Mouse (Mus musculus) limb, embryonic 13.5 days (tissue): ENCODE data around the gene Acad8. TPM values are rescaled to one million over a fixed set of nuclear protein-coding genes. Genes with fewer than 3 reads are reported as not detected.
A peak's percentile ranks its signal among the peaks of the same experiment; 100 is the strongest.

Experiments
- ATAC-seq: fragments of 200-750 bp; cut with Nextera tagmentation; 2 replicates; pipeline ENCODE4 v1.8.0; 2017; ENCODE audit warnings: low read depth, moderate number of reproducible peaks, moderate TSS enrichment; ENCODE audit not compliant: low FRiP score
- H3K27ac ChIP-seq: fragments of 300-500 bp; sonication (generic); 2 replicates; pipeline ENCODE4 v1.5.1; 2015; ENCODE audit warnings: inconsistent platforms, mild to moderate bottlenecking, moderate library complexity
- H3K27me3 ChIP-seq: fragments of 300-500 bp; sonication (generic); 2 replicates; pipeline ENCODE4 v1.6.1; 2015; ENCODE audit warnings: mild to moderate bottlenecking, inconsistent platforms
- H3K36me3 ChIP-seq: fragments of 300-500 bp; sonication (generic); 2 replicates; pipeline ENCODE4 v1.6.1; 2015; ENCODE audit warnings: inconsistent platforms, mild to moderate bottlenecking, moderate library complexity
- H3K4me1 ChIP-seq: fragments of 300-500 bp; sonication (generic); 2 replicates; pipeline ENCODE4 v1.6.1; 2015; ENCODE audit warnings: inconsistent platforms
- H3K4me2 ChIP-seq: fragments of 300-500 bp; sonication (generic); replicated peaks from 2 replicates; pipeline ENCODE4 v1.6.1; 2015; ENCODE audit warnings: inconsistent platforms, mild to moderate bottlenecking, moderate library complexity
- H3K4me3 ChIP-seq: fragments of 300-500 bp; sonication (generic); 2 replicates; pipeline ENCODE4 v1.5.1; 2015; ENCODE audit warnings: moderate library complexity, mild to moderate bottlenecking, inconsistent platforms
- H3K9ac ChIP-seq: fragments of 300-500 bp; sonication (generic); 2 replicates; pipeline ENCODE4 v1.6.1; 2015; ENCODE audit warnings: mild to moderate bottlenecking, inconsistent platforms
- H3K9me3 ChIP-seq: fragments of 300-500 bp; sonication (generic); 2 replicates; pipeline ENCODE4 v1.6.1; 2016; ENCODE audit warnings: inconsistent platforms
- whole genome bisulfite sequencing: fragments of 180-500 bp; shearing (Covaris S2); methylation state at CpG from one replicate; pipeline ENCODE4 v1.1.7; 2015; 5-methylcytosine and 5-hydroxymethylcytosine counted together
- polyA plus RNA-seq: library from polyadenylated mRNA; unstranded; fragments of >200 nt; fragmentation: Nextera tagmentation; extraction: Ambion mirVana; gene quantifications from 2 replicates; pipeline ENCODE4 v1.2.1, GENCODE M21; 2015

Gene Acad8
- polyA plus RNA-seq, 1 experiment from 2014 or later = 53.4 TPM

DNA sequence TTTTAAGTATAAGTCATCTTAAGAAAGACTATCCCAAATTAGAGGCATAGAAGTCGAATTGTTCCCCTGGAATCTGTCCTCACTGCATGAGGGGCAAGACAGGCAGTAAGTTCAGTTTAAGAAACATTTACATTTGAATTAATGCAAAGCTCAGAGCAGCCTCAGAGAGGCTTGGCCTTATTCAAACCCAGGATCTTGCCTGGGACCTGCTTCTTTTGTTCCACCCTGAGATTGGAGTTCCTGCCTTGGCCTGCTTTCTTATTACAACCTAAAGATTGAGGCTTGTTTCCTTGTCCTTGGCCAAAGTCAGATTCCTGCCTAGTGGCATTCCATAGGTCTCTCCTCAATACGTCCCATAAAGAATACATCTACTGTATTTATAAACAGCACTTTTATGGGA, 51.6 kb downstream of the Acad8 start:
- 71% methylated on average over 2 of the region's 2 CpGs for WGBS
- ATAC-seq = no peak
- H3K4me2 ChIP-seq = no peak overlapping the region

GRCm38 (mm10) chr9:26924146-26924545, 75.2 kb downstream of the Acad8 start:
- no peak overlapping the region for H3K27ac ChIP-seq
- no peak overlapping the region for H3K4me3 ChIP-seq
- H3K9me3 ChIP-seq = no peaks in the 10 kb centered on the region
- no peaks in the 10 kb centered on the region for H3K27me3 ChIP-seq
- 43% methylated on average over 3 of the region's 3 CpGs for WGBS
- H3K4me1 ChIP-seq = peaks cover 13% of the 10 kb centered on the region; the same call in 1 of the 2 replicates
- H3K36me3 ChIP-seq = no peaks in the 10 kb centered on the region
- H3K4me2 ChIP-seq = no peak overlapping the region
- H3K9ac ChIP-seq = no peak overlapping the region
- peak; percentile 32; the same call in 1 of the 2 replicates for ATAC-seq

More for the DNA sequence above, 51.6 kb downstream of the Acad8 start:
- H3K9ac ChIP-seq = no peak overlapping the region
- H3K4me1 ChIP-seq = no peaks in the 10 kb centered on the region
- no peak overlapping the region for H3K27ac ChIP-seq
- H3K27me3 ChIP-seq = no peaks in the 10 kb centered on the region
- no peaks in the 10 kb centered on the region for H3K36me3 ChIP-seq
- H3K4me3 ChIP-seq = no peak overlapping the region
- peaks cover 9% of the 10 kb centered on the region; the same call in 1 of the 2 replicates for H3K9me3 ChIP-seq

Other genes with a start within 250 kb of the Acad8 start
- 3.4 and 3.6 TPM in 2 replicates for gene Glb1l2, start 193.1 kb downstream of the Acad8 start, polyA plus RNA-seq
- gene Glb1l3, start 138.7 kb downstream of the Acad8 start, polyA plus RNA-seq = not detected in 2 replicates
- gene Gm1110, start 76.5 kb downstream of the Acad8 start, polyA plus RNA-seq = 0.11 TPM in 1 of 2 replicates, not detected in the other
- 148 and 153 TPM in 2 replicates for gene Thyn1, start 144 bp upstream of the Acad8 start, polyA plus RNA-seq
- 37.7 and 39.8 TPM in 2 replicates for gene Vps26b, start 30.5 kb upstream of the Acad8 start, polyA plus RNA-seq
- 24.0 and 25.8 TPM in 2 replicates for gene Ncapd3, start 30.6 kb upstream of the Acad8 start, polyA plus RNA-seq
- gene Jam3, start 155.9 kb upstream of the Acad8 start, polyA plus RNA-seq = 141 and 144 TPM in 2 replicates